Mouse (Mus musculus) limb, embryonic 11.5 days (tissue): ENCODE measurements around the gene Lefty1. TPM values are rescaled to one million over a fixed set of nuclear protein-coding genes. Genes with fewer than 3 reads are reported as not detected.
"Not testable (repeated sequence)": the region's sequence is repeated elsewhere in the genome, so short reads cannot be mapped to it uniquely, and the experiment has no call there.

Experiments
- ATAC-seq: fragments of 200-750 bp; cut with Nextera tagmentation; 2 replicates; pipeline ENCODE4 v1.8.0; 2017; ENCODE audit warnings: low read depth; ENCODE audit not compliant: insufficient number of reproducible peaks, low FRiP score, low TSS enrichment
- DNase-seq: peaks from one replicate; pipeline ENCODE4 v3.0.0-alpha.2; 2015; ENCODE audit warnings: low spot score
- H3K27ac ChIP-seq: fragments of 300-500 bp; sonication (generic); replicated peaks from 2 replicates; pipeline ENCODE4 v1.5.1; 2014; ENCODE audit warnings: low read depth, mild to moderate bottlenecking, low read length
- H3K27me3 ChIP-seq: fragments of 300-500 bp; sonication (generic); 2 replicates; pipeline ENCODE4 v1.6.1; 2014; ENCODE audit warnings: mild to moderate bottlenecking, low read length, mixed read lengths; ENCODE audit not compliant: control insufficient read depth, insufficient read depth
- H3K36me3 ChIP-seq: fragments of 300-500 bp; sonication (generic); 2 replicates; pipeline ENCODE4 v1.6.1; 2014; ENCODE audit warnings: mild to moderate bottlenecking, low read length, moderate library complexity, mixed read lengths; ENCODE audit not compliant: control insufficient read depth, insufficient read depth
- H3K4me1 ChIP-seq: fragments of 300-500 bp; sonication (generic); 2 replicates; pipeline ENCODE4 v1.6.1; 2014; ENCODE audit warnings: low read length, mixed read lengths; ENCODE audit not compliant: control insufficient read depth, insufficient read depth
- H3K4me2 ChIP-seq: fragments of 300-500 bp; sonication (generic); 2 replicates; pipeline ENCODE4 v1.6.1; 2014; ENCODE audit warnings: low read depth, mild to moderate bottlenecking, moderate library complexity; ENCODE audit not compliant: severe bottlenecking
- H3K4me3 ChIP-seq: fragments of 300-500 bp; sonication (generic); 2 replicates; pipeline ENCODE4 v1.5.1; 2014; ENCODE audit warnings: low read depth, low read length
- H3K9ac ChIP-seq: fragments of 300-500 bp; sonication (generic); 2 replicates; pipeline ENCODE4 v1.6.1; 2014; ENCODE audit warnings: mild to moderate bottlenecking, low read length
- H3K9me3 ChIP-seq: fragments of 300-500 bp; sonication (generic); 2 replicates; pipeline ENCODE4 v1.6.1; 2016; ENCODE audit warnings: low read length; ENCODE audit not compliant: control insufficient read depth
- WGBS: fragments of 180-500 bp; shearing (Covaris S2); extraction: QIAGEN DNeasy Blood & Tissue Kit; methylation state at CpG from one replicate; pipeline ENCODE4 v1.1.7; 2014; 5-methylcytosine and 5-hydroxymethylcytosine counted together
- polyA plus RNA-seq: library from polyadenylated mRNA; unstranded; fragments of >200 nt; fragmentation: Nextera tagmentation; extraction: Ambion mirVana; gene quantifications from 2 replicates; pipeline ENCODE4 v1.2.1, GENCODE M21; 2014

The Lefty1 gene
- polyA plus RNA-seq, 1 experiment from 2014 or later: 0.12 TPM

DNA sequence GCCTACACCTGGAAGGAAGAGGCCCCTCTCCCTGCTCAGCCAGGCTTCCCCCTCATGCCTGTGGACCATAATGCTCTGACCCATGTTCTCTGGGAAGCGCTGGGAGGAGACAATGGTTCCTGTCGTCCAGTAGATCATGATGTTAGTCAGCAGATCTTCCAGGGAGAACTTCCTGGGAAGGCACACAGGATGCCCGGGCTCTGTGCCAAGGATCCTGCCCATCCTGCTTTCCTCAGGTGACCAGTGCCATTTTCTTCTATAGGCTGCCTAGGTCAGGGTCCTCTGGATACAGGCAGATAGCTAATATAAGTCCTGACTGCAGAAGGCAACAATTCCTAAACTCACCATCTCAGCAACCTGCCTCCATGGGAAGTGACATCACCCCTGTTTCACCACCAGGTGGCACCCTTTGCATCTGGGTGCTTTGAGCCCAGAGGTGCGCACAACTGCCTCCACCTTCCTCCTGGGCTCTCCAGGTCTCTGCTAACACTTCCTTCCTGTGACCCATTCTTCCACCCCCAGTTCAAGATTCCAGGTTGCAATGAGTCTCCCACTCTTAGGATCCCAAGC, 41.4 kb downstream of the Lefty1 start:
- whole genome bisulfite sequencing: 66% methylated on average over 4 of the region's 4 CpGs
- H3K4me1 ChIP-seq: no peaks in the 10 kb centered on the region
- DNase-seq: peak; percentile 43
- no peak overlapping the region for H3K4me3 ChIP-seq
- no peak overlapping the region for H3K4me2 ChIP-seq
- H3K9ac ChIP-seq: no peak overlapping the region
- H3K36me3 ChIP-seq: no peaks in the 10 kb centered on the region
- H3K27ac ChIP-seq: no peak overlapping the region
- no peaks in the 10 kb centered on the region for H3K27me3 ChIP-seq
- no peaks in the 10 kb centered on the region for H3K9me3 ChIP-seq
- no peak for ATAC-seq

DNA sequence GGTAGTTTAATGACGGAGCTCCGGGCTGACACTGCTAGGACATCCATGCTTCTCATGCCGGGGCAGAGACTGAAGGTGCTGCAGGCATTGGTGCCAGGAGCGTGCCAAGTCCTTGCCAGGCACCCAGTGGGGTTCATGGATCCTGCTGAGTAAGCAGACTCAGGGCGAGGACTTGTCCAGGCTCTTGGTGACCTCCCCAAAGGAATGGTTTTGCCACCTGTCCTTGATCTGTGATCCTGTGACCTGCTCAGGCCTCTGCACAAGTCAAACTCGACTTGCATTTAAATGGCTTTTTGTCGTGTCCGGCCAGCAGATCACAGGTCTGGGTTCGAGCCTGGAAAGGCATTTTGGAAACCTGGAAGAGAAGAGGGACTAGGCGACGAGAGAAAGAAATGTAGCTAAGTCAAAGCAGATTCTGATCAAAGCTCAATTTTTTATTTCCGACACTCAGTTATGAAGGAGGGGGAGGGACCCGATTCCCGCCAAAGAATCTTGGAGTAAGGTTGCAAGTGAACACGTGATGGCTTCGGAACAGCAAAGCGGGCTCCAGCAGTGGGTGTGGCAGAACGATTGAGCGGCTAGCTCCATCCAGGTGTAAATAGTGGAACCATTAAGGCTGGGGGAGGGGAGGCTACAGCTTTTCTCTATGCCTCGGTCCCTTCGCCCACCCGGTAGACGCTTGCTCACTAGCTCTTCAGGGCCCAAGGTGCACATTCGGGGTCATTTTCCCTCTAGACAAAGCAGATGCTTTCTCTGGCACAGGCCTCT, 44.8 kb downstream of the Lefty1 start:
- H3K9ac ChIP-seq: no peak overlapping the region
- no peaks in the 10 kb centered on the region for H3K9me3 ChIP-seq
- DNase-seq (no peak), ATAC-seq (no peak)
- no peaks in the 10 kb centered on the region for H3K27me3 ChIP-seq
- H3K4me2 ChIP-seq: no peak overlapping the region
- no peaks in the 10 kb centered on the region for H3K4me1 ChIP-seq
- no peak overlapping the region for H3K27ac ChIP-seq
- WGBS: 85% methylated on average over 24 of the region's 24 CpGs
- no peaks in the 10 kb centered on the region for H3K36me3 ChIP-seq
- no peak overlapping the region for H3K4me3 ChIP-seq

DNA sequence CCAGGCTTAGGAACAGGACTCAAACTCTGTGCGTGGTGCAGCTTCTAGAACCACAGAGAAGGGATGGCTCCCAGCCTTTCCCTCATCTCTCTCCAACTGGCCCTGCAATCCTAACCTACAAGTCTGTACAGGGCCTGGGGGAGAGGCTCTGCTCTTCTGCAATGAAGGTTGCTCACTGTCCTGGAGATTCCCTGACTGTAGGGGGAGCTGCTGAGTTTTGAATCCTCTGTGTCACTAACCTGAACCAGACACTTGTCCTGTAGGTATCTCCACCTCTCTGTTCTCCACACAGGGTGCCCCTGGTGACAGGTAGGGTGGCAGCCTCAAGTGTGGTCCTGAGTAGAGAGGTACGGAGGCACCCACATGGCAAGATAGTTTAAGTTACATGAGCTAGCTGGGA, 45.6 kb downstream of the Lefty1 start:
- H3K36me3 ChIP-seq: no peaks in the 10 kb centered on the region
- DNase-seq (peak; percentile 35), ATAC-seq (no peak)
- H3K27ac ChIP-seq: no peak overlapping the region
- H3K4me1 ChIP-seq: no peaks in the 10 kb centered on the region
- H3K4me2 ChIP-seq: no peak overlapping the region
- no peak overlapping the region for H3K9ac ChIP-seq
- H3K27me3 ChIP-seq: no peaks in the 10 kb centered on the region
- WGBS: 77% methylated on average over 2 of the region's 2 CpGs
- H3K9me3 ChIP-seq: no peaks in the 10 kb centered on the region
- no peak overlapping the region for H3K4me3 ChIP-seq

DNA sequence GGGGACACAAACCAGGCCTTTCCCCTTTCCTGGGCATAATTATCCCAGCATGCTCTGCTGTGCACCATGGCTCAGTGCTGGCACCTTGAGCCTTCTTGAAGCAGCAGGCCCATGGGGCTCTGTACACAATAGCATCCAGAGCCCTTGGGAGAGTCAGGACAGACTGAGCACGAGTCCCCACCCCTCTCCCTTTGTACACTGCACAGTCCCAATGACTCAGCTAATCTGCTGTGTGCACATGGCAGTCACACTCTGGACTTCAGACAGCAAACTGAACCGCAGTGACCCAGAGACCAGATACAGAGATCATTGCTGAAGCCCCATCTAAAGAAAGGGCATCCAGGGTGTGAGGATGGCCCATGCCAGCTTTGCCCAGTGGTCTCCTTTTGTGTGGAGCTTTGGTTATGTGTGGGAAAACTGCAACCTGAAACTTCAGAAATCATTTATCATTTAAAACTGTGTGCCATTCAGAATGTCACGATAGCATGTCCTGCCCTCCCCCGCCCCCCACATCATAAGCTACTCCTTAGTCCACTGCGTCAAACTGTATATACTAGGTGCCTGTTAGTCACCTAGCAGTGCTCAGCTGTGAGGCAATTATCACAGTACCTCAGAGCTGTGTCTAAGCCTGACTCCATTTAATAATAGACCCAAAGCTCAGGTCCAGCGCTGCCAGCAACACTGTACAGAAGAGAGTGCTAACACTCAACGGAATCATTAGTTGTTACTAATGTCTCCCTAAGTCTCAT, 46.6 kb downstream of the Lefty1 start:
- H3K36me3 ChIP-seq: not testable (repeated sequence)

DNA sequence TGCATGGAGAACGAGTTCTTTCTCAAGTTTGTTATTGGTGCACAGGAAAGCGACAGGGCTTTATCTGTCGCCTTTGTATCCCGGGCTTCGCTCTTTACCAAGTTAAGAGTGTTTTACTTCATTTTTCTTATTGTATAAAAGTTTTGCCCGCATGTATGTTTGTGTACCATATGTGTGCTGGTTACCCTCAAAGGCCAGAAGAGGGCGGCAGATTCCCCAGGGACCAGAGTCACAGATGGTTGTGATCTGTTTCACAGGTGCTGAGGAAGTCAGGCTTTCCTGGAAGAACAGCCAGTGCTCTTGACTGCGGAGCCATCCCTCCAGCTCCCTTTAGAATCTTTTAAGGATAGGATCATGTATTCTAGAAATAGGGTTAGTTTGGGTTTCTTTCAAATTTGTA, 51.9 kb downstream of the Lefty1 start:
- DNase-seq (no peak), ATAC-seq (no peak)
- no peaks in the 10 kb centered on the region for H3K9me3 ChIP-seq
- no peaks in the 10 kb centered on the region for H3K36me3 ChIP-seq
- H3K4me2 ChIP-seq: no peak overlapping the region
- no peak overlapping the region for H3K9ac ChIP-seq
- no peak overlapping the region for H3K27ac ChIP-seq
- H3K27me3 ChIP-seq: no peaks in the 10 kb centered on the region
- 89% methylated on average over 8 of the region's 8 CpGs for WGBS
- no peaks in the 10 kb centered on the region for H3K4me1 ChIP-seq
- H3K4me3 ChIP-seq: no peak overlapping the region

More for the DNA sequence above, 46.6 kb downstream of the Lefty1 start:
- H3K9me3 ChIP-seq, H3K9ac ChIP-seq, ATAC-seq, H3K4me2 ChIP-seq, H3K4me1 ChIP-seq, H3K4me3 ChIP-seq, DNase-seq, H3K27ac ChIP-seq, H3K27me3 ChIP-seq: not testable (repeated sequence)
- 85% methylated on average over 7 of the region's 7 CpGs for WGBS

DNA sequence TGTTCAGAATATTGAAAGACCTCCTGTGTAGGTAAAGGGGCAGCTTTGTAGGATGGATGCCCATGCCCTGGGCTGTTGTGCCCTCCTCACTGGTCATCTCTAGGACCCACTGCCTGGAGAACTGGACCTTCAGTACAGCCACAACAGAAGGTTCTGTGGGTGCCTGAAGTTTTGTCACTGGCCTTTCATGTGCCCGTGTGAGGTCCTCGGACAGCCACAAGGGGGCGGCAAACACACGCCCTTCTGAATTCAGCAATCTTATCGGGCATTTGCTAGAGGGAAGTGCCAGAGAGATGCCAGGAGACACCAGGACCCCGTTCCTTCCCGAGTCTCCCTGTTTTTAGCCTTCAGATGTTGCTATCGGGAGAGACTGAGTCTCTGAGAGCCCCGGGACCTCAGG, 52.9 kb downstream of the Lefty1 start:
- H3K4me2 ChIP-seq: no peak overlapping the region
- WGBS: 6% methylated on average over 9 of the region's 9 CpGs

More for the DNA sequence above, 52.9 kb downstream of the Lefty1 start:
- Histone ChIP-seq H3K27me3 (no peaks in the 10 kb centered on the region), H3K4me1 (no peaks in the 10 kb centered on the region), H3K9ac (no peak overlapping the region), H3K9me3 (no peaks in the 10 kb centered on the region), H3K4me3 (no peak overlapping the region), H3K27ac (no peak overlapping the region), H3K36me3 (no peaks in the 10 kb centered on the region)
- DNase-seq: peak; percentile 90
- ATAC-seq: no peak

Other genes starting within 250 kb of the Lefty1 start
- gene Mixl1, start 238.0 kb upstream of the Lefty1 start, polyA plus RNA-seq: 0.15 and 0.18 TPM in 2 replicates
- 22.5 and 24.7 TPM in 2 replicates for gene Acbd3, start 209.0 kb upstream of the Lefty1 start, polyA plus RNA-seq
- gene H3f3a, start 121.1 kb upstream of the Lefty1 start, polyA plus RNA-seq: 3,717 and 3,908 TPM in 2 replicates
- 44.1 and 46.9 TPM in 2 replicates for gene Sde2, start 83.9 kb upstream of the Lefty1 start, polyA plus RNA-seq
- gene Lefty2, start 41.9 kb upstream of the Lefty1 start, polyA plus RNA-seq: 0.08 TPM in 1 of 2 replicates, not detected in the other
- 120 and 137 TPM in 2 replicates for gene Pycr2, start 30.7 kb upstream of the Lefty1 start, polyA plus RNA-seq
- gene Tmem63a, start 7.3 kb downstream of the Lefty1 start, polyA plus RNA-seq: 5.6 and 6.1 TPM in 2 replicates
- gene Ephx1, start 85.9 kb downstream of the Lefty1 start, polyA plus RNA-seq: 1.7 TPM in 2 replicates
- not detected in 2 replicates for gene 9130409I23Rik, start 116.2 kb downstream of the Lefty1 start, polyA plus RNA-seq
- 45.0 and 48.0 TPM in 2 replicates for gene Nvl, start 209.2 kb downstream of the Lefty1 start, polyA plus RNA-seq
- gene Cnih4, start 209.7 kb downstream of the Lefty1 start, polyA plus RNA-seq: 81.8 and 89.4 TPM in 2 replicates